Mouse (Mus musculus): ENCODE measurements around the gene Smim8. TPM values are rescaled to one million over a fixed set of nuclear protein-coding genes. Genes with fewer than 3 reads are reported as not detected.

Gene Smim8
- polyA plus RNA-seq (2012; rRNA removed) = 10.0 and 20.5 TPM in 2 replicates

GRCm38 (mm10) chr4:34777677-34778527, at the start of gene Smim8:
Gene Smim8 (minus strand): TSS chr4:34778423.

GRCm38 (mm10) chr4:34756163-34756562, 22.1 kb downstream of the Smim8 start, which contains the start of gene Gm136:
Gene Gm136 (minus strand): TSS chr4:34756263.

GRCm38 (mm10) chr4:34729851-34730341, 48.3 kb downstream of the Smim8 start, which contains the start of gene Cfap206:
Gene Cfap206 (minus strand): TSS chr4:34730206.

Other genes with a start within 250 kb of the Smim8 start
- 112 and 117 TPM in 2 replicates for gene Akirin2, start 227.5 kb downstream of the Smim8 start, polyA plus RNA-seq (2012; rRNA removed)
- gene Orc3, start 163.5 kb downstream of the Smim8 start, polyA plus RNA-seq (2012; rRNA removed) = 52.2 and 77.1 TPM in 2 replicates
- 38.7 and 50.7 TPM in 2 replicates for gene Rars2, start 163.5 kb downstream of the Smim8 start, polyA plus RNA-seq (2012; rRNA removed)
- 19.9 and 34.3 TPM in 2 replicates for gene Slc35a1, start 91.0 kb downstream of the Smim8 start, polyA plus RNA-seq (2012; rRNA removed)
- gene Cfap206, start 48.2 kb downstream of the Smim8 start, polyA plus RNA-seq (2012; rRNA removed) = 0.84 and 1.2 TPM in 2 replicates
- 0.06 TPM in 1 of 2 replicates, not detected in the other for gene Gm136, start 22.2 kb downstream of the Smim8 start, polyA plus RNA-seq (2012; rRNA removed)
- 15.5 and 22.9 TPM in 2 replicates for gene Zfp292, start 104.5 kb upstream of the Smim8 start, polyA plus RNA-seq (2012; rRNA removed)
- gene Cga, start 115.4 kb upstream of the Smim8 start, polyA plus RNA-seq (2012; rRNA removed) = 0.16 and 0.32 TPM in 2 replicates